Mouse (Mus musculus) heart, adult 2 months (tissue): ENCODE measurements around the gene Tfdp2. TPM values are rescaled to one million over a fixed set of nuclear protein-coding genes. Genes with fewer than 3 reads are reported as not detected.

ENCODE experiments used
- DNase-seq, 2 experiments: peaks; one replicate each; pipeline ENCODE4 v3.0.0; 2021
- H3K27ac ChIP-seq: fragments of 200-600 bp; 2 replicates; pipeline ENCODE4 v1.8.1; 2022
- H3K27me3 ChIP-seq: fragments of 200-500 bp; 2 replicates; pipeline ENCODE4 v1.6.1; 2012; ENCODE audit warnings: mild to moderate bottlenecking, low read length, inconsistent platforms, mixed read lengths; ENCODE audit not compliant: control insufficient read depth, insufficient read depth
- H3K36me3 ChIP-seq: fragments of 200-500 bp; 2 replicates; pipeline ENCODE4 v1.6.1; 2012; ENCODE audit warnings: low read length, inconsistent platforms; ENCODE audit not compliant: control insufficient read depth, insufficient read depth
- H3K4me1 ChIP-seq: fragments of 200-500 bp; 2 replicates; pipeline ENCODE4 v1.6.1; 2011; ENCODE audit warnings: low read length; ENCODE audit not compliant: control insufficient read depth, insufficient read depth
- H3K4me3 ChIP-seq: fragments of 200-600 bp; 2 replicates; pipeline ENCODE4 v1.8.1; 2022
- H3K79me2 ChIP-seq: fragments of 200-500 bp; replicated peaks from 2 replicates; pipeline ENCODE4 v1.6.1; 2012; ENCODE audit warnings: mild to moderate bottlenecking, inconsistent platforms, low read length, moderate library complexity, mixed read lengths; ENCODE audit not compliant: control insufficient read depth, insufficient read depth
- H3K9ac ChIP-seq: fragments of 200-500 bp; 2 replicates; pipeline ENCODE4 v1.6.1; 2012; ENCODE audit warnings: low read depth, mild to moderate bottlenecking, control low read depth, inconsistent platforms, low read length, mixed read lengths
- CTCF ChIP-seq: fragments of 200-600 bp; IDR thresholded peaks from 2 replicates; pipeline ENCODE4 v1.8.1; 2022; ENCODE audit warnings: antibody characterized with exemption, mild to moderate bottlenecking, moderate library complexity
- EP300 ChIP-seq: fragments of 200-500 bp; IDR thresholded peaks from 2 replicates; pipeline ENCODE4 v1.6.1; 2011; ENCODE audit warnings: low read depth, low read length, control low read depth; ENCODE audit not compliant: insufficient read depth
- POLR2A ChIP-seq: fragments of 200-500 bp; IDR thresholded peaks from 2 replicates; pipeline ENCODE4 v1.6.1; 2011; ENCODE audit warnings: mild to moderate bottlenecking, low read depth, low read length, control low read depth; ENCODE audit not compliant: insufficient read depth
- WGBS: fragments of 180-500 bp; shearing (Covaris S2); methylation state at CpG from one replicate; pipeline ENCODE4 v1.1.7; 2018; 5-methylcytosine and 5-hydroxymethylcytosine counted together
- intact Hi-C: fragments of 180-260 bp; cut with DNase I; formaldehyde crosslinking; loops from one replicate; pipeline ENCODE4 v1.15.1; 2025
- long read RNA-seq: library from polyadenylated mRNA; stranded (forward); transcript quantifications from one replicate; pipeline ENCODE4 v2.0.0, GENCODE M21; 2021
- polyA plus RNA-seq: library from polyadenylated mRNA; depleted of rRNA; stranded (reverse); fragments of >200 nt; gene quantifications from 2 replicates; pipeline ENCODE4 v1.2.3, GENCODE M21; 2012; rRNA removed
- total RNA-seq, 2 experiments: library from RNA; stranded (reverse); gene quantifications; 2 replicates each; pipeline ENCODE4 v1.2.3; 2021

Tfdp2 gene
- total RNA-seq (100 to 1,000 TPM in 1 of 2 experiments, 10 to 100 TPM in 1; 83.4 to 131 TPM), polyA plus RNA-seq (18.5 and 27.4 TPM in 2 replicates)
- long read RNA-seq, full-length matches to known transcripts: 17 of 90 reads
- long read RNA-seq, partial matches to known transcripts: 2 of 90 reads
- long read RNA-seq, other reads (novel, unspliced or antisense): 71 of 90 reads

DNA sequence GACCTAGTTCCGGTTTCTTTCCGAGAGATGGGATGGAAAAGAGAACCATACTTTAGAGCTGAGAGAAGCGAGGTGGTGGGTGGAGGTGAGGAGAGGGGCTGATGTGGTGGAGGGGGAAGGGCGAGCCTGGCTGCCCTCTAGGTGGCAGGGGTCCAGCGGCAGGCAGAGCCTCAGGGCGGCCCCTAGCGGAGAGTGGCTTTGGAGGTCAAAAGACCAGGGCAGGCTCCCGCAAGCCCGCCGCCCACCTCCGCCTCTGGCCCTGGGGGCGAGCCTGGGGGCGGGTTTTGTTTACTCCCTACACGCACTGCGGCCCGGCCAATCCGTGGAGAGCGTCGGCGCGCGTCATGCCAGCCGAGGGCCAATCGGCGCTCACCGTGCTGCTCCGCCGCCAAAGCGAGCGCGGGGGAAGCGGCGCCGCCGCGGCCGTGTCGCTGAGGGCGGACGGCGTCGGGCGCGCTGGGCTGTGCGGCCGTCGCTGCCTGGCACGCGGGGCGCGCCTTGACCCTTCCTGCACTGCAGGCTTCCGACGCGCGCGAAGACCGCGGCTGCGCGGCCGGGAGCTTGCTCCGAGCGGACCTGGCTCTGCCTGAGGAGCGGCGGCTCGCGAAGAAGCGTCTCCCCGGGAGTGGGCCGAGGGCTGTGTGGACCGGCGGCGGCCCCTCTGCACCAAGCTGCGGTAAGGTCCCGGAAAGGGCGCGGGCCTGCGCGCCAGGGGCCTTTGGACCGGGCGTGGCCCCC is at the start of gene Tfdp2:
Tfdp2 (plus strand) TSS at position 391 of the 738 bp plus-strand sequence.
- peak within 1 kb of the TSS; percentile 92 for H3K4me3 ChIP-seq
- H3K27ac ChIP-seq: peak within 1 kb of the TSS; percentile 92
- DNase-seq: peak; percentile 92 to 94
- under 1% methylated on average over 81 of the region's 81 CpGs for WGBS
- H3K36me3 ChIP-seq: no peaks in the 10 kb centered on the region
- H3K4me1 ChIP-seq: no peaks in the 10 kb centered on the region; the same call in none of the 2 replicates
- intact Hi-C loops: loop anchor here (5.0 to 10.0 kb wide), 2 partner anchors 241 to 339 kb away; partner anchors contain the start of genes Atr and Xrn1
- 0 out of 2 replicates have a peak, but pooled peaks cover 1% of the 10 kb centered on the region for H3K79me2 ChIP-seq
- peak within 1 kb of the TSS; percentile 81 for H3K9ac ChIP-seq
- TF ChIP-seq POLR2A: peak; percentile 66; the same call in 1 of the 2 replicates
- TF ChIP-seq CTCF: peak; percentile 77
- no peak for TF ChIP-seq EP300
- no peaks in the 10 kb centered on the region for H3K27me3 ChIP-seq

DNA sequence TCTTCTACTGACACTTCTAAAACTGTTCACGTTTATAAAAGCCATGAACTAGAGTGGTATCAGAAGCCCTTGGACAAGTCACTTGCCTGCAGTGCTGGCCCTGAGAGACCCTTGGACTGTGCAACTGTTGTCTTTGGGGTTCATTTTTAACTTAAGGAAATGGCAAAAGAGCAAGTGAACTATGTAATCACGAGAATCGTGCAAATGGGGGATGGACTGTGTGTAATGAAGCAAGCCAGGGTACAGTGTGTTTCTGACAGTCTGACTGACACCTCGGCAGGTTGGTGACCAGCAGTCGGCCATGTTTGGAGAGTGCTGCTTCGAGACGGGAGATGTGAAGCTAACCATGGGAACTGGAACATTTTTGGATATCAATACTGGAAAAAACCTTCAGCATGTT is 43.3 kb upstream of the Tfdp2 start:
- no peaks in the 10 kb centered on the region for H3K27me3 ChIP-seq
- intact Hi-C loops: no loop called here
- no peak overlapping the region for H3K27ac ChIP-seq
- H3K9ac ChIP-seq: no peak overlapping the region
- no peak for TF ChIP-seq EP300
- no peak for TF ChIP-seq CTCF
- no peak for TF ChIP-seq POLR2A
- DNase-seq: no peak
- H3K36me3 ChIP-seq: no peaks in the 10 kb centered on the region
- H3K4me3 ChIP-seq: no peak overlapping the region
- WGBS: 86% methylated on average over 7 of the region's 7 CpGs
- no peaks in the 10 kb centered on the region for H3K79me2 ChIP-seq
- H3K4me1 ChIP-seq: no peaks in the 10 kb centered on the region

DNA sequence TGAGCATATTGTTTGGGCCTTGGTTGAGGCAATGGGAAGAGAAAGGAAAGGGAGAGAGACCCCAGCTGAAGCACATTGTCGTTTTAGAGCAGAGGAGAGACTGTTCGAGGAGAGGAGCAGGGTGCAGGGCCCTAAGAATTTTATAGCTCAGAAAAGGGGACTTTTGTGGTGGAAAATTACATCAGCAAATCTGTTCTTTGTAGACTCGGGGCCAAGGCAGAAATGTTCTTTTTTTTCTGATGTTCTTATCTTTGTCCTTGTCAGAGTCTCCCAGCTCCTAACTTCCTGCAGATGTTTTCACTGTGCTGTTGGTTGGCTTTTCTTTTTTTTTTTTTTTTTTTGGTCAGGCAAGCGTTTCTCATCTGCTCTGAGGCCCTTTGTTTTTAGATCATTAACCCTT is 37.6 kb upstream of the Tfdp2 start:
- no peak for TF ChIP-seq POLR2A
- no peak for TF ChIP-seq EP300
- TF ChIP-seq CTCF: no peak
- no peak overlapping the region for H3K4me3 ChIP-seq
- H3K27me3 ChIP-seq: no peaks in the 10 kb centered on the region
- H3K79me2 ChIP-seq: no peaks in the 10 kb centered on the region
- H3K4me1 ChIP-seq: peaks cover 5% of the 10 kb centered on the region
- intact Hi-C loops: no loop called here
- peak overlapping the region; percentile 65 for H3K27ac ChIP-seq
- 0 out of 2 replicates have a peak, but pooled peaks cover 2% of the 10 kb centered on the region for H3K36me3 ChIP-seq
- peak; percentile 17 to 42 for DNase-seq
- H3K9ac ChIP-seq: no peak overlapping the region
- WGBS: 28% methylated on average over 4 of the region's 4 CpGs

DNA sequence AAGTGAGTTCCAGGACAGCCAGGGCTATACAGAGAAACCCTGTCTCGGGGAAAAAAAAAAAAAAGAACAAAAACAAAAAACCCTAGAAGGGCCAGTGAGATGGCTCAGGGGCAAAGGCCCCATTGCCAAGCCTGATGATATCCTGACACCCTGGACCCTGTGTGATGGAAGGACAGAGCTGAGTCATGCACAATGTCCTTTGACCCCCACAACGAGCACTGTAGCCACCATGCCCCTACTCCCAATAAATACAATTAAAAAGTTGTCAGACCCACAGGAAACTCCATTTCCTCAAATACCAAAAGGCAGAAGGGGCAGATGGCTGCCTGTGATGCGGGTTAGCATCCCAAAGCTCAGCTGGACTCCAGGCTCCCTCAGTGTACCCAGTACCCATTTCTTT is 37.0 kb upstream of the Tfdp2 start:
- 0 out of 2 replicates have a peak, but pooled peaks cover 2% of the 10 kb centered on the region for H3K36me3 ChIP-seq
- no peak for DNase-seq
- H3K27ac ChIP-seq: peak overlapping the region; percentile 65
- no peak overlapping the region for H3K4me3 ChIP-seq
- H3K79me2 ChIP-seq: no peaks in the 10 kb centered on the region
- no peaks in the 10 kb centered on the region for H3K27me3 ChIP-seq
- WGBS: 35% methylated on average over 3 of the region's 3 CpGs
- H3K9ac ChIP-seq: no peak overlapping the region
- no peak for TF ChIP-seq POLR2A
- TF ChIP-seq CTCF: no peak
- TF ChIP-seq EP300: no peak
- intact Hi-C loops: no loop called here
- H3K4me1 ChIP-seq: peaks cover 5% of the 10 kb centered on the region

DNA sequence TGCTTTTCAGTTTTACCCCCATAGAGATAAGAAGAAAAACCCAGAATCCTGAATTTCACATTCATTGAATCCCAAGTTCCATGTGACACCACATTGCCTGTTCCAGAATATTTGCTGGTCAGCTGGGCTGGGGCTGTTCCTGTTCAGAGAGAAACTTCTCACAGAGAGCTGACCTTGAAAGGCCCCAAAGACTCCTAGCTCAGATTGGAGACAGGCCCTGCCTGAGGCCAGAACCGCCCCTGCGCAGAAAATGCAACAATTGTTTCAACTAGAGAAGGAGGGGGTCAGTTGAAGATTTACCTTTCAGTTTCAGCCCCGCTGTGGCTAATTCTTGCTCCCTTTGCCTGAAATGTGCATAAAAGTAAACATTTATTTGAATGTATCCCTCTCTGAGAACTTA is 35.3 kb upstream of the Tfdp2 start:
- intact Hi-C loops: no loop called here

DNA sequence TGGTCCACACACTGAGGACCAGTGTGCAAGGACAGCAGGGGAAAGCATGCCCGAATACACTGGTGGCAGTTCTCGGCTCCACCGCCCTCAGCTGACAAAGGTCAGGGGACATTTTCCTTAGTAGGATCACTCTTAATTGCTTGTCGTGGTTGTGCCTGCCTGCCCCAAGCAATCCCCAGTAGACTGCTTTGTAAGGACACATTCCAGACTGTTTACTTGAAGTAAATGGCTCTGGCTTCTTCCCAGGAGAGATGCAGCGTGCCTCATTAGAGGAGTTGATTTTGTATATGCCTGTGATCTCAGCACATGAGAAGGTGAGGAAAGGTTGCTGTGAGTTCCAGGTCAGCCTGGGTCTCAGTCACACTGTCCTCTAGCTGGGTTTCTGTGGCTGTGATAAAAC is 33.7 kb upstream of the Tfdp2 start:
- no peaks in the 10 kb centered on the region for H3K27me3 ChIP-seq
- H3K27ac ChIP-seq: no peak overlapping the region
- H3K79me2 ChIP-seq: no peaks in the 10 kb centered on the region
- TF ChIP-seq EP300 (no peak), POLR2A (no peak), CTCF (no peak)
- no peak for DNase-seq
- H3K36me3 ChIP-seq: 0 out of 2 replicates have a peak, but pooled peaks cover 2% of the 10 kb centered on the region
- 81% methylated on average over 5 of the region's 5 CpGs for WGBS
- H3K4me1 ChIP-seq: peaks cover 6% of the 10 kb centered on the region
- intact Hi-C loops: no loop called here
- H3K9ac ChIP-seq: no peak overlapping the region
- H3K4me3 ChIP-seq: no peak overlapping the region

More for the DNA sequence above, 35.3 kb upstream of the Tfdp2 start:
- no peaks in the 10 kb centered on the region for H3K79me2 ChIP-seq
- TF ChIP-seq CTCF: no peak
- TF ChIP-seq EP300: no peak
- no peak for TF ChIP-seq POLR2A
- peak overlapping the region; percentile 52 for H3K27ac ChIP-seq
- 57% methylated on average over 3 of the region's 3 CpGs for WGBS
- H3K9ac ChIP-seq: no peak overlapping the region
- no peak overlapping the region for H3K4me3 ChIP-seq
- 0 out of 2 replicates have a peak, but pooled peaks cover 2% of the 10 kb centered on the region for H3K36me3 ChIP-seq
- peak; percentile 37 to 46 for DNase-seq
- H3K4me1 ChIP-seq: peaks cover 5% of the 10 kb centered on the region
- no peaks in the 10 kb centered on the region for H3K27me3 ChIP-seq
